Mouse (Mus musculus): Measurements from ENCODE around the gene Fgfr2.

Gene Fgfr2

DNA sequence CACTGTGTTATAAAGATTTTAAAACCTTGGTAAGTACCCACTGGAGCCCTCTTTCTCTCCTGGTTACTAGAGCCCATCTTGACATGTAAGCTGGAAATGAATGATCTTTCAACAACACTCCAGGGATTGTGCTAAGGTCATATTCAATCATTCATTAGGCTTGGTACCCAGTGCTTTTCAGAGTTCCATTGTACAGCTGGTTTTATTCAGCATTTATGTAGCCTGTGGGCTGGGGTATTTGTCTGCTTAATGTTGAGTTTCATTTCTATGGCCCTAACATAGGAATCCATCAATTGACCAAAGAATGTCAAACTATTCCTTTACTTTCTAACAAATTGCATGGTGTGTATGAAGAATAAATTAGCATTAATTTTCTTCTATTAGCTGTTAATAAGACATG lies 299.3 kb downstream of the Fgfr2 start:
- no peak for DNase-seq (ENCODE audit: low read depth, low spot score)

DNA sequence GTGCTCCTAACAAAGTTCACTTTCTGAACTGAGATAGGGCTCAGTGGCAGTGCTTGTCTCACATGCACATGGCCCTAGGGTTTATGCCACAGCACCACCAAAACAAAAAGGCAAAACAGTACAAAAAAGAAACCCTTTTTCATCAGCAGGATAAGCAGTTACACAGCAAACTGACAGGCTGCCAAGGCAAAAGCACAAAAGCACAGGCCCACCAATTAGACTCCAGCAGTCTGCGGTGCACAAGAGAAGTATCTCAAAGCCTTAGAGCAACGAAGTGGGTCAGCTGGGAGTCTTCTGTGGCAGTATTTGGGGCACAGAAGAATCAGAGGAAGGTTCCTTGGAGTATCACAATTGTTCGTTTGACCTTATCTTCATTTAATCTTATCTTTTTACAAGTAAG lies 302.5 kb downstream of the Fgfr2 start:
- no peak for DNase-seq (ENCODE audit: low read depth, low spot score)

DNA sequence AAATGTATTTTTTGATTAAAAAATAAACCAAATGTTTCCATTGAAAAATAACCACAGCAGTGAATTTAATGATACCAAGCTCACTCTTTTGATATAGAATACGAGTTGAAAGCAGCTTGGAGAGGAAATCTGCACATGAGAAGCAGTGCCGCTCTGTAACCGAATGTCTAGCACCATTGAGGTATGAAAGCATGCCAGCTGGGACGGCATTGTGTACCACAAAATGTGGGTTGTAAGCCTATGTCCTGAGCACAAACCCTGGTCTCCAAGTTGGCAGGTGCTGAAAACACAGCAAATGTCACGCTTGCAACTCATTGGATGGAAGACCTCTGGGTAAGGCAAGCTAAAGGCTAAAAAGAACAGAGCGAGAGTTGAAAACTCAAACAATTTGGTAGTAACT lies 306.1 kb downstream of the Fgfr2 start:
- DNase-seq (ENCODE audit: low read depth, low spot score): no peak

DNA sequence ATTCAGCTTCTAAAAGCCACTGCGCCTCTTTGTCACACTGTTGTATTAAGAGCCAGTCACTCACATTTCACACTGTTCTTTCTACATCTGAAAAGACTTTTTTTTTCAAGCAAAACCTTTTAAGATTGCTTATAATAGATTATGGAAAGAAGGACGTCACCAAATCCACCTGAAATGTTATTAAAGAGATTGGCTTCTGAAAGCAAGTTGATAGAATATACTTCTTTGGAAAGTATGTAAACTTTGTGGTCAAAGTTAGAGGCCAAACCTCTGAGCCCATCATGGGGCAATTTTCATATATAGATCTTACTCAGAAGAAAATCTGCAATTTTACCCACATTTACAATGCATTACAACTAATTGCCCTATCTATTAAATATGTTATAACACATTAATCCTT lies 306.6 kb downstream of the Fgfr2 start:
- DNase-seq (ENCODE audit: low read depth, low spot score): no peak

DNA sequence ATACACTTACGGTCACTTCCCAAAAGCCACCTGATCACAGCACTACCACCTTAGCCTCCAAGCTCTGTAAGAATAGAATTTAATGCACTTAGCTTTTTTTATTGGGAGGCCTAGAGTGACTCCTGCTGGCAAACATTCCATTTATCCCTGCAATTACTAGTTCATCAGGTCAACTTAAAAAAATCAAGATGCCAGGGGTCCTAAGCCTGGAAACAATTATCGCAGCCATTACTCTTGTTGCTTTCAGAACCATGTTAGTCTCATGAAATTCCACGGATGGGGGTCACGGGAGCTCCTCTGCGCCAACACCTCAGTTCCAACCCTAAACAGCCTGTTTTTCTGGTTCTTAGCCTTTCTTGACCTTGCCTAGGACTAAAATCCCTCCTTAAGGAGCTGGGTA lies 308.1 kb downstream of the Fgfr2 start:
- DNase-seq (ENCODE audit: low read depth, low spot score): no peak

DNA sequence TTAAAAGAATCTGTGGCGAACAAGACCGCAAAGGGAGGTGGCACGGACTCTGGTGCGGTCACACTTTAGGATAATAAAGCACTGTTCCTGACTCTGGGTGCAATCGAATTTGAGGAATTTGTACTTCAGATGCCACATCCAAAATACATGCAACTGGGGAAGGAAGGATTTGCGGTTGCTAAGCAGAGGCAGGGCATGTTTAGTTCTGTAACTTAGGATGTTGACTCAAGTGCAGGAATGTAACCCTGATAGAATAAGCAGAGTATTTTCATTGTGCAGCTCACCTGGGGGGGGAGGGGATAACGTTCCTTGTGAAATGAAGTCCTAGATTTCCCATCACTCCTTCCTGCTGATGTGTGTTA lies 309.1 kb downstream of the Fgfr2 start:
- DNase-seq (ENCODE audit: low read depth, low spot score): no peak

DNA sequence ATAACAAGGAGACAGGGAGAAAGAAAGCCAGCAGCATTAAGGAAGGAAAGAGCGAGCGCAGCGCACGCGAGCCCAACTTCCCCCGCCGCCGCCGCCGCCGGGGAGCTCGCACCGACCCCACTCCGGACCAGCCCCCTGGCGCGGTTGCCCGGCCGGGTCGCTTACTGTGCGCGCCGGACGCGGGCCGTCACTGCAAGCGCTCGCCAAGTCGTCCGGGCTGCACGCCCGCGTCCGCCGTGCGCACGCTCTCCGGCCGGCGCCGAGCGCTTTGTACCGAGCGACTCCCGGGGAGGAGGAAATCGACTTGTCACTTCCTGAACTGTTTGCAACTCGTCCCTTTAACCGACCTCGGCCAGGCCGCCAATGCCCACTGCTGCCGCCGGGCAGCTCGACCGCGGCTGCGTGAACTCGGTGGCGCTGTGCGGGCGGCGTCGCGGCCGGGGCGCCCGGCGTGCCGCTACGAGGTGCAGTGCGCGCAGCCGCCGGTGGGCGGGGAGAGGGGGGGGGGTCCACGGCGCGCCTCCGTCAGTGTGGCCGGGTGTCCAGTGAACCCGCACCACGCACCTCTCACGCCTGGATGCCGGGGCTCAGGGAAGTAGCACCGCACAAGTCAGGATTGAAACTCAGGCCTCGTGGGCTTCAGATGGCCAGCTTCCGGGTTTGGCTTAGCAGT lies 309.6 kb downstream of the Fgfr2 start, which contains the start of gene Fam53b:
Gene Fam53b, minus strand, starts transcription at position 471 of the 673 bp plus-strand sequence.
- DNase-seq (ENCODE audit: low read depth, low spot score): no peak

DNA sequence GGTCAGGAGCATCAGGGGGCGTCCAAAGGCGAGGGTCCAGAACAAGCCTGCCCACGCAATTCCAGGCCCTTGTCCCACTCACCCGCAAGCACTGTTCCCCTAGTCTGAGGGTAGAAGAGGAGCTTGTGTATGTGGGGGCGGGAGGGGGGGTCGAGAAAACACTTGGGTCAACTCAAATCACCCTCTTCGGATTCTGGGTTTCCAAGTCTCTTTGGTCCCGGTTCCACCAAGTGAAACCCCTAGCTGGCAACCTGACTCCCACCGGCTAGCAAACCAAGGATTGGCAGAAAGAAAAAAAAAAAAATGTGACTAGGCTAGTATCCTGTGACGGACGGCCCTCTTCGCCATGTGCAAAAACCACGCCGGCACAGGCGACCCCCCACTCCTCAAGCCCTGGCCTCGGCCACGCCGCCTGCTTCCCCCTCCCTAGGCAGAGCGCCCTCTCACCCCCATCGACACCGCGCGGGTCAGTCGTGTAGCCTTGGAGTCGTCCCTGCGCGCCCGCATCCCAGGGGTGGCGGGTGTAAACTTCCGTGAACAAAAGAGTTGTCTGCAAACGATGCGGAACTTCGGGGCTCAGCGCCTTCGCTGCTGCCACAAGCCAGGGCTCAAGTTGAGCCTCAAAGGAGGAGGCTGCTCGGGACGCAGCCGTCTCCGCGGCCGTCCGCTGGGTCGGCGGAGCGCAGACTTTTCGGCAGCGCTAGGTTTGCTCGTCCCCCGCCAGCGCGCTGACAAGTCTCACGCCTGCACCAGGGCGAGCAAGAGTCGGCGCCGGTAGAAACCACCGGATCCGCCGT lies 310.3 kb downstream of the Fgfr2 start:
- no peak for DNase-seq (ENCODE audit: low read depth, low spot score)

DNA sequence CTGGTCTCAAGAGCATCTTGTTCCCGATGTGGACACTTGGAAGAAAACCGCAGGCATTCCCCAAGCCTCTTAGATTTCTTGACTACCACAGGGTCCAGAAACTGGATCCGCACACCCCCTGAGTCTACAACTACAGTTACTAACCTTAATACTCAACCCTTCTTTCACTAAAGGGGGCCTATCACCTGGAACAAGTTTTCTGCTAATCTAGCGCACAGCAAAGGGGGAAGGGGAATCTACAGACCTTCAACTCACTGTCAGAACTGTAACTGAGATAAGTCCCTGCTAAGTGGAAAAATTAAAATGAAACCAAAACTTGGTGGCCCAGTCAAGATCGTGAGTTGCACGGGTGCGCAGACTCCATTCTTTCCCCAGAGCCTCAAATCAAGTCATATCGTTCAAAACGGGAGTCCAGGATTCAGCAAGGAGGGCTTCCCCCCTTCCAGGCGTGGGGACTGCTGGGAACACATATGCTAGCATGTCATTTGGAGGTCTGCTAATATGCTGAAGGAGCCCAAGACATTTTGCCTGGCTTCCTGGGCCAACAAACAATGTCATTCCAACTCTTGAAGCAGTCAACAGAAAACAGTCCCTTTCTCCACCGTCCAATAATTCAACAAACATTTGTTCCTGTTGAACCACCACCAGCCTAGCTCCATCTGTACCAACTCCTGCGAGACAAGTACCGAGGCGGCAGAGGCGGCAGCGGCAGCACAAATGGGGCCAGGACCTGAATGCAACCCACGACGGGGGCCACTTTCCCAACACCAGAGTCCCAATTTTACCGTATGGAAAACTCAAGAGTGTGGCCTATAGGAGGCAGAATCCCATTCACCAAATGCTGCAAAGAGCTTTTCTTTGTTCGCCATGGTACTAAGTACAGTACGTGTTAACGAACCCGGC lies 311.2 kb downstream of the Fgfr2 start:
- DNase-seq (ENCODE audit: low read depth, low spot score): no peak

DNA sequence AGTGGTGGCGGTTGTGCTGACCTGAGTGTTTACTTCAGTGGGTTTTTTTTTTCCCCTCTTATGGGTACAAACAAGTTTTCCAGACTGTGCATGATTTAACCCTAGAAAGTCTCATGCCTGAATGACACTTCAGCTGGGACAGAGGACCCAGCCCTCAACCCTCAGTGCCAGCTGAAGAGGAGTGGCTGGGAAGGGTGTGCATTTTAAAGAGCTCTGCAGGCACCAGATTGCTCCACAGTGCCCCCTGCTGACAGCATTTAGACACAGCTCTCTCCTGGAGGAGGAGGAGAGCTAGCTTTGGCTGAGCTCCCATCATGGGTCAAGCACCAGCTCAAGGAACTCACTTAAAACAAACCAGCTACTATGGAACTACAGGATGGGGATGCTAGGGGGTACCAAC lies 312.3 kb downstream of the Fgfr2 start:
- DNase-seq (ENCODE audit: low read depth, low spot score): no peak

DNA sequence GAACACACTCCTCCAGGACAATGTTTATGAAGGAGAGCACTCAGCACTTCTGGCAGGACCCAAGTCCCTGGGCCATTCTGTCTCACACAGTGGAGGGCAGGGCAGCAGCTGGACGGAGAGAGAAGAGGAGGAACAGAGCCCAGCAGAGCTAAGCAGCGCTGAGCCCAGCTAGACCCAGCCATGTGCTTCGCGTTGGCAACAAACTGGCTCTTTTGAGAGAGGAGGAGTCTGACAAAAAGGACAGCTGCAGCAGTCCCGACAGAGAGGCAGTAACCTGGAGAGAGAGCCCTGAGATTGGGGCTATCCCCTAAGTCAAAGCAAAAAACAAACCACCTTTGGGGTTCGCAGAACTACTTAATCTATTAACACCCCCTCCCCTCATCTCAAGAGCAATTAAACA lies 312.8 kb downstream of the Fgfr2 start:
- no peak for DNase-seq (ENCODE audit: low read depth, low spot score)

DNA sequence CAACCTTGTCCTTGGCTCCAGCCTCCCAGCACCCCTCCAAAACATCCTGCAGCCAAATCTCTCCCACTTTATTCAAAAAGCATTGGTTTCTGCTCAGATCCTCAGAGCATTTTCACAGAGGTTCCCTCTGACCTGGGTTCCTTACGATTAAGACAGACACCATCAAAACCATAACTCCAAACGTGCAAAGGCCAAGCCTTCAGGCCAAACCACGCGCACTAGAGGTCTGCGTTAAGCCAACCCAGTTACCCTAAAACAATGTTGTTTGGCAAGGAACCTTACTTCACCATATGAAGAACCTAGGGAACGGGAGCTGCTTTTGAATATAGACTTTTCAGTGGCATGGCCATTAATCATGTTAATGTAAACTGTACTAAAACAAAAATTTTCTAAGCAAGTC lies 313.4 kb downstream of the Fgfr2 start:
- no peak for DNase-seq (ENCODE audit: low read depth, low spot score)

DNA sequence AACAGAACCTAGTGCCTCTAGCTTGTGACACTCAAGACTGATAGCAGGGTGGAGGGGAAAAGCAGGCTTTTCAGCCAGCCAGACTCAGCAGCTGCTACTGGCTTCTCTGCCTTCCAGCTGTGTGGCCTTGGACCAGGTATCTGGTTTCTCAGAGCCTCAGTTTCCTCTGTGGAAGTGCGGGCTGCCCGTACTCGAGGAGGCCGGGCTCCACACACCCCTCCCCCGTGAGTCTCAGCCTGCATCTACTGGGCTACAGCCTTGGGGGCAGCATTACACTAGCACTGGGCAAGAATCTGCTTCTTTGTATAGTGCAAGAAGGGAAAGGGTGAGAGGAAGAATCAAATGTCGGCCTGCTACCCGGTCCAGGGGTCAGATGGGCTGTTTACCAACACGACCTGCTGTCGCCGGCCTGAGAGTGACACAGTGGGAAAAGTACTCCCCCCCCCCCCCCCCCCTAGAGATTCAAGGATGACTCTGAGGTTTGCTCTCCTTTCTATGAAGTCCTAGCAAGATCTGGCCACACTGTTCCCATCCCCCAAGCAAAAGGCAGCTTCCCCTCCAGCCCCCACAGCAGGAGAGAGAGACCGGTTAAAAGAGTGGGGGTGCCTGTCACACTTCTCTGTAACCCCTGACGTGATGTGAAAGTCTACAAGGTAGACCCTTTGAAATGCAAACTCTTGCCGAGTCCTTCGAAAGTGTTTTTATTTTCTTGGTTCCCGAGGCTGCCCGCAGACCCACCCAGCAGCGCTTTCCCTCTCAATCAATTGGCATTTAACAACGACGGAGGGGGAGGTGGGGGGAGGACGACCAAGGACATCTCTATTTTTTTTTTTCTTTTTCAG lies 314.1 kb downstream of the Fgfr2 start:
- no peak for DNase-seq (ENCODE audit: low read depth, low spot score)

DNA sequence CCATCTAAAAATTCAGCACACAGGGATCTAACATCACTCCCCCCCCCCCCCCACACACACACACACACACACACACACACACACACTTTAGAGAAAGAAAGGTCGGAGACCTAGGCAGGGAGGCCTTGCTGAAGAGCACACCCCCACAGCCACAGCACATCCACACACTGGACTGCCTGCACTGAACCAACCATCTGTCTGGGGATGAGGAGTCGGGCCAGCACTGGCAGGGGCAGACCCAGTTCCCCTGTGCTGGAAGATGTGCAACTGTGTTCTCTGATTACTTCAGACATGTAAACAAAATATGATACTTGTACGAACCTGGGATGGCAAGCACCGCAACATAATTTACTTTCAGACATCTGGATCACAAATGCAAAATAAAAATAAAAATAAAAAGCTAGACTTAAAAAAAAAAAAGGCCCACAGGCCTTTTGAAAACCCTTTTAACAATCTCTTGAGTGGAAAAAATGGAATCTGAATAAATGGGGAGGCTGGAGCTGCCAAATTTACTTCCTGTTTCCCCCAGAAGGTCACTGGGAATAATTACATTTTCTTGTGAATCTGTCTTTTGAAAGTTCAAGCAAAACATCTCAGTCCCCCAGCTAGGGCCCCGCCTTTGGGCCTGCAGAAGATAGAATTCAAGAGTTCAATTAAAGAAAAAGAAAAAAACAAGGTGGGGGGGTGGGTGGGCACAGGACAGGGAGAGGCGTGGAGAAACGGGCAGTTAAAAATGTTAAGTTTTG lies 314.9 kb downstream of the Fgfr2 start:
- DNase-seq (ENCODE audit: low read depth, low spot score): no peak

DNA sequence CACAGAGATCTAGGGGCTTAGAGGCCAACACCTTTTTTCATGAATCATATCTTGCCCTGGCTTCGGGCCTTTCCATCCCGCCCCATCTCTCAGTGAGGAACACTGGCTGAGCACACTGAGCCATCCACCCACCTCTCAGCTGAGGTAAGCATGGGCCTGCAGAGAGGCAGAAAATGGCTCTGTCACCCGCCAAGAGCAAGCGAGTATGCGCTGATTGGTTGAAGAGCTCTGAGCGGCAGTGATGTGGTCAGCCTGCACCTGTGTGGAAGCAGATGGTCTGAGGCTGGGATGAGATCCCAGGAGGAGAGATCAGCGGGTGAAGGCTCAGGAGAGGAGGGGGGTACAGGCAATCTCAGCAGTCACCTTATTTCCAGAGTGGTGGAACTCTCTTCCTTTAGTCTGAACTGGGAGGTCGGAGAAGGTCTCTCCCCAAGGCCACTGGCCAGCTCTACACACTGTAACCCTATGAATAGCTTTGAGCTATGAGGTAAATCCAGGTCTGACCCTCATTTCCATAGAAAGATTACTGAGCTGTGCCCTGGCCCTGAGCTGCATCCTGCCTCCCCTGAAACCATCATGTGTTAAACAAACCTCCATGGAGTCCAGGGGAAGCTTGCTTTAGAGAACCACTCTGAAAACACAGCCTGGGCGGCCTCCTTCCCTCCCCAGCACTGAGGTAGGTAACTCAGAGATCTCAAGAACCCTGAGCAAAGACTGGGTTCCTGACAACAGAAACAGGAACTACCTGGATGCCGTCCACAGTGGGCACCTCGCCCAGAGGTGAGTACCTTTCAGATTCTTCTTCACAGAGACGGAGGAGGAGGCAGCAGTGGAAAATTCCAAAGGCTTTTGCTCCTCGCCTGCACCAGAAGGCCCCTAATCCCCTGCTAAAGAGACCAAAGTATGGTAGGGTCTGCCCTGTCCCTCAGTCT lies 316.0 kb downstream of the Fgfr2 start:
- DNase-seq (ENCODE audit: low read depth, low spot score): no peak

DNA sequence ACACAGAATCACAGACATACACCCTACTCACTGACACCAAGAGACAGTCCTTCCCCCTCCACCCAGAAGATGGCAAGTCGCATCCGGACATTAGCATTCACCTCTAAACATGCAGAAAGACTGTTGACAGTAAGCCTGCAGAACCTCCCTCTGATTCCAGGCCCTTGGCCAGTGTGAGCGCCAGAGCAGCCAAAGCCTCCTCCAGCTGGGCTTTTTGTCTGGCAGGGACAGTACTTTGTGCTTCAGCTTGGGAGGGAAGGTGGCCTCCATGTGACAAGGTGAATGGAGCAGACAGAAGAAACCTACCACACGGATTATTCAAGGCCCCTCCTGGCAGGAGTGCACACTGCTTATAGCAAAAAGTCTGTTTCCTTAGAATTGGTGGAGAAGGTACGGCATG lies 316.9 kb downstream of the Fgfr2 start:
- DNase-seq (ENCODE audit: low read depth, low spot score): no peak

DNA sequence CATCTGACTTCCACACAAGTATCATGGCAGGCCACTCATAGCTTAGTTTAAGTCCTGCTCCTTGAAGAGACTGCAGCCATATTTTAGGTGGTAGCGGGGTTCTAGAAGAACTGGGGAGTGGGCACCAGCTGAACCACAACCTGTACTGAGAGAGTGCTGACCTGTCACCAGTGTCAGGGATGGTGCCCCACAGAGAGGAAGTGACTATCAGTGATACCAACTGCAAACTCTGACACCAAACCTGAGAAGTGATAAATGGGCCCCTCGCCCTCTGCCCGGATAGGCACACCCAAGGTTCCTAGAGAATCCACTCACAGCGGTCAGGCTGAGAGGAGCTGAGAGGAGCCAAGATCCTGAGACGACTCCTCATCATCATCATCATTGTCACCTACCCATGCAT lies 318.2 kb downstream of the Fgfr2 start:
- no peak for DNase-seq (ENCODE audit: low read depth, low spot score)

DNA sequence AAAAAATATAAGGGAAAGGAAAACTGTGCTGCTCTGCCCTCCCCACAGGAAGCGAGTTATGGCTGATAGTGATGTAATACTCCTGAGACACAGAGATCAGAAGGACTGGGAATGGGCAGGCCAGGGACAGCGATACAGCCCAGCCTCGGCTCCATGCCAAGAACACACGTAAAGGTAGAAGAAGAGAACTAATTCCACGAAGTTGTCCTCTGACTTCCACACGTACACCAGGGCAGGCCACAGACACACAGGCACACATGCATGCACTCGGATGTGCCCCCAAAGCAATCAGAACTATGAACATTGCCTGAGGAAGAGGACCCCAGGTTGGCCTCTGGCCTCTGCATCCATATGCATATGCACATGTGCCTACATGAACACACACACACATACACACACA lies 318.7 kb downstream of the Fgfr2 start:
- no peak for DNase-seq (ENCODE audit: low read depth, low spot score)

DNA sequence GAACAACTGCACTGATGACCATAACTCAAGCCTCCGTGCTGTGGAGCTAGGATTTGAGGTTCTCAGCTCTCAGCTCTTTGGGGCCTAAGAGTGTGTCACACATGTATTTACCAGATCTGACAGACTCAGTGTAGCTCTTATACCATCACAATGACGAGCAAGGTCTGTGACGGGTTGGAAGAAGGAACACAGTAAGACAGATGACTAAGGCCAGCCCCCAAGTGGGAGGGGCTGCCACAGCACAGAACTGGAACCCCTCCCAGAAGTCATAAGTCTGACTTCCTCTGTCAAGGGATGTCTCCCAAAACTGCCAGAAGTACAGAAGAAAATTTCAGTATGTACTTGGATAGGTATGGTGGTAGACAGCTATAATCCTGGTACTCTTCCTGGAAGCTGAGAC lies 319.2 kb downstream of the Fgfr2 start:
- DNase-seq (ENCODE audit: low read depth, low spot score): no peak

DNA sequence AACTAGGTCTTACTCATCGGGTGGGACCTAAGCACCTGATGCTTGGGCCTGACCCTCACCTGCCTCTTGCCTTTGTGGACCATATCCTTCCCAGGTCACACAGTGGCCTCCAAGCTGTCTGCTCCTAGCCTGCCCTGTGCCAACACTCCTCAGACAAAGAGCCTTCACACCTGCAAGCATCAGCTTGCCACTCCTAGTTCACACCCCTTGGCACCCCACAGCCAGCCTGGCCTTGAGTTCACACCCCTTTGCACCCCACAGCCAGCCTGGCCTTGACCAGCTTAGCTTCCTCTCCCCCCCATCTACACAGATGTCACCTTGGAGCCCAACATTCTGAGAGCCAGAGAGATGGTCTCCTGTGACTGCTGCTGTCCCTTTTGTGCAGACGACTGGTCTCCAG lies 319.8 kb downstream of the Fgfr2 start:
- no peak for DNase-seq (ENCODE audit: low read depth, low spot score)
